Mouse (Mus musculus) brain, embryonic 14.5 days (tissue): ENCODE data around the gene Strn3.

Experiments used
- CTCF ChIP-seq: fragments of 200-500 bp; IDR thresholded peaks from 2 replicates; pipeline ENCODE4 v1.5.1; 2012; ENCODE audit warnings: inconsistent platforms, mild to moderate bottlenecking, moderate library complexity, borderline replicate concordance; ENCODE audit not compliant: insufficient read depth, insufficient read length; ENCODE audit errors: extremely low read depth
- POLR2A ChIP-seq: fragments of 200-500 bp; IDR thresholded peaks from 2 replicates; pipeline ENCODE4 v1.6.1; 2012; ENCODE audit warnings: mild to moderate bottlenecking, inconsistent platforms, borderline replicate concordance; ENCODE audit not compliant: poor library complexity, insufficient read depth, insufficient read length, severe bottlenecking; ENCODE audit errors: extremely low read depth

- TF ChIP-seq POLR2A = no peak
- no peak for TF ChIP-seq CTCF
Measured at GRCm38 (mm10) chr12:51594030-51594470, 97.6 kb downstream of the Strn3 start.
